In the genomic region with DNA sequence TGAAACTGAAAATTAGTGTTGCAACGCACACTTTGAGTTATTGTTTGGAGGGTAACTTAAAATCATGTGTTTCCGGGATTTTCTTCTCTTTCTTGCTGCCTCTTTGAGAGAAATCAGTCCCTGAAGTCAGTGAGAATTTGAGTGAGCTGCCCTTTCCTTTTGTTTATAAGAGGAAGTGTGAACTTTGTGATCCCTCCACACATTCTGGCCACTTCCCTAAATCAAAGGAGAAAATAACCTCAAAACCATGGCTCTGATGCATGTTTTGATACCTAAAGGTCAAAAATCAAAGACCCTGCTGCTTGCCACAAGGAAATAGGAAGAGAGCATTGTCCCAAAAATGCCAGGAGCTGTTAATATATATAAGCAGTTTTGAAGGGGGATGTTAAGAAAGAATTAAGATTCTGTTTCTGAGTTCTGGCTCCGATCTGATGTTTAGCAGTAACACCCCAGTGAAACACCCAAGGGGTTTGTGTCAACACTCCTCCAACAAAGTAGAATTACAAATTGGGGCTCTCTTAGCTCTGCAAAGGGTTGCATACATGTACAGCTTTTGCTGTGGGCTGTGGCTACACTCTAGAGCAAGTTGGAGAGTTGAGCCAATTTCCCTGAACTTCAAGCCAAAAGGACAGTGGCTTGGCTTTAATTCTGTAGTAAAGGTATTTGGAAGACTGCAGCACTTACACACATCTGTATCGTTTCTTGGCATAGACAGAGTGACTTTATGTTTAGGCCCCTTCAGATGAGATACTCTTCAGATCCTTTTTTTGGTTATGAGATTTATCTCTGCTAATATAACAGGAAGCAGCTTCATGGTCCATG, we compare ENCODE assay signal across 8 mouse cellular contexts.
DNase-seq lines count a peak whose midpoint lies in the region; ATAC-seq lines count a peak whose summit lies in the region.
"Had no signal": no experiment of that assay in that cellular context is flagged by ENCODE, and none has a peak within 500 bp of the region (broad histone marks: within the 10 kb centered on the region; RNA-seq: fewer than 3 reads in every experiment).

No protein-coding gene starts in this region.

- 38% methylated on average over 4 of the region's 4 CpGs for WGBS in kidney, embryonic 16.5 days
- WGBS in heart, embryonic 10.5 days, result 64% methylated on average over 4 of the region's 4 CpGs
- WGBS in macrophage (ENCODE audit: missing documents), result 18% methylated on average over 4 of the region's 4 CpGs

- H3K9me3 ChIP-seq in kidney, embryonic 16.5 days (ENCODE audit: low read length), result no peaks in the 10 kb centered on the region
- no peaks in the 10 kb centered on the region for H3K9me3 ChIP-seq in heart, embryonic 10.5 days
- H3K9me3 ChIP-seq: G1E had no signal

- no peaks in the 10 kb centered on the region for H3K27me3 ChIP-seq in kidney, embryonic 16.5 days (ENCODE audit: insufficient read depth, low read length)
- H3K27me3 ChIP-seq in heart, embryonic 10.5 days (ENCODE audit: insufficient read depth, poor library complexity, severe bottlenecking), result 0 out of 2 replicates have a peak, but pooled peaks cover 3% of the 10 kb centered on the region

- ATAC-seq in kidney, embryonic 16.5 days (ENCODE audit: low FRiP score, low TSS enrichment), result no peak

- DNase-seq in kidney, adult 18-20 months, result no peak
- DNase-seq in NIH3T3 (ENCODE audit: low read depth), result peak; percentile 59
- no peak for DNase-seq in heart, embryonic 10.5 days (ENCODE audit: low spot score)
- DNase-seq in neural tube, embryonic 10.5 days (ENCODE audit: extremely low spot score, low spot score), result no peak
- no peak for DNase-seq in urinary bladder, adult 2 months (ENCODE audit: low spot score)

- H3K4me2 ChIP-seq in kidney, embryonic 16.5 days (replicated peaks; ENCODE audit: low read depth, low read length), result no peak overlapping the region

- H3K27ac ChIP-seq in kidney, embryonic 16.5 days (ENCODE audit: low read length), result peak overlapping the region; percentile 66
- peak overlapping the region; percentile 52; the same call in 1 of the 2 replicates for H3K27ac ChIP-seq in heart, embryonic 10.5 days
- peak overlapping the region; percentile 97 for H3K27ac ChIP-seq in macrophage

- H3K36me3 ChIP-seq in kidney, embryonic 16.5 days (ENCODE audit: insufficient read depth, low read length), result no peaks in the 10 kb centered on the region
- H3K36me3 ChIP-seq in heart, embryonic 10.5 days, result no peaks in the 10 kb centered on the region
- H3K36me3 ChIP-seq in macrophage (ENCODE audit: inconsistent target), result no peaks in the 10 kb centered on the region
- H3K36me3 ChIP-seq: G1E had no signal

- H3K79me2 ChIP-seq in macrophage (ENCODE audit: inconsistent target), result no peaks in the 10 kb centered on the region; the same call in 1 of the 2 replicates

- H3K4me3 ChIP-seq in kidney, embryonic 16.5 days (ENCODE audit: low read length), result no peak overlapping the region
- no peak overlapping the region for H3K4me3 ChIP-seq in heart, embryonic 10.5 days
- H3K4me3 ChIP-seq in macrophage (ENCODE audit: inconsistent target), result no peak overlapping the region

- no peak overlapping the region for H3K9ac ChIP-seq in kidney, embryonic 16.5 days (replicated peaks; ENCODE audit: low read length)

- H3K4me1 ChIP-seq in kidney, embryonic 16.5 days (ENCODE audit: insufficient read depth, low read length), result peaks cover 35% of the 10 kb centered on the region
- H3K4me1 ChIP-seq in heart, embryonic 10.5 days, result peaks cover 27% of the 10 kb centered on the region
